Mouse (Mus musculus): ENCODE results near the gene Metap1d. TPM values are rescaled to one million over a fixed set of nuclear protein-coding genes. Genes with fewer than 3 reads are reported as not detected.

Gene Metap1d
- polyA plus RNA-seq, 1 experiment = 1.4 TPM

DNA sequence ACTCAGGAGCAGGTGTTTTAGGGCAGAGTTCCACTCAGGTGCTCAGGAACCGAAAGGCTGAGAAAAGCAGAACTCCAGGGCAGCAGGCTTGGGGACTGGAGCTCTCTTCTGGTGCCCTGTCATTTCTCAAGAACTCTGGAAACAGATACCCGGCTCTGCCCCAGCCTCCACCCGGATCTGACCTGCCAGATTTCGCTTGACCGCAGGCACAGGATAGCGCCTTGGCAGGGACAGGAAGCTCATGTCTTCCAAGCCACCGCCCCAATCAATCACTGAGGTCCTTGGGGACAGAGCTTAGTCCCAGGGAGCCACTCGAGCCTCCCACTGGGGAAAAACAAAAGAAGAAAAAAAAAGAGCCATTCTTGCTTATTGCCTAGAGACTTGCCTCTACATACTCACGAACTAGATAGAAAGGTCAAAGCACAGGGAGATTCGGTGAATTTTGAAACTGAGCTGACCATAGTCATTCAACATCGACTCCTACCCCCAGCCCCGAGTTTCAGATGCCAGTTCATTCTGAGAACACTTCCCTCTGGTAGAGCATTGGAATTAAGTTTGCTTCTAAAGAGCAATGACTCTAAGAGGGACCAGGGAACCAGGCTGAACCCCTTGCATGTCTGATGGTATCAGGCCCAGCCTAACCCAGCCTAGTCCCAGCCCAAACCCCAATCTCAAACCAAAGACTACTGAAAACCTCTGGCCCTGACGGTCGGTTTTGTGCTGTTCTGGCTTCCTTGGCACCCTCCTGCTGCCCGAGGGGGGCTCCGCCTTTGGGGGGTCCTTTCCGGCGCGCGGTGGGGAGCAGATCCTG lies 81.4 kb downstream of the Metap1d start:
- peaks cover 13% of the 10 kb centered on the region for H3K4me1 ChIP-seq (ENCODE audit: control insufficient read depth)
- H3K36me3 ChIP-seq (ENCODE audit: control insufficient read depth) = no peaks in the 10 kb centered on the region
- no peak overlapping the region for H3K4me3 ChIP-seq (replicated peaks)
- peaks cover 100% of the 10 kb centered on the region for H3K27me3 ChIP-seq (ENCODE audit: control insufficient read depth)
- H3K9me3 ChIP-seq (ENCODE audit: control insufficient read depth, low read length) = peaks cover 21% of the 10 kb centered on the region; the same call in 1 of the 2 replicates
- no peak for TF ChIP-seq GATA1 (IDR thresholded peaks at IDR 0.05; ENCODE audit: low read length)

DNA sequence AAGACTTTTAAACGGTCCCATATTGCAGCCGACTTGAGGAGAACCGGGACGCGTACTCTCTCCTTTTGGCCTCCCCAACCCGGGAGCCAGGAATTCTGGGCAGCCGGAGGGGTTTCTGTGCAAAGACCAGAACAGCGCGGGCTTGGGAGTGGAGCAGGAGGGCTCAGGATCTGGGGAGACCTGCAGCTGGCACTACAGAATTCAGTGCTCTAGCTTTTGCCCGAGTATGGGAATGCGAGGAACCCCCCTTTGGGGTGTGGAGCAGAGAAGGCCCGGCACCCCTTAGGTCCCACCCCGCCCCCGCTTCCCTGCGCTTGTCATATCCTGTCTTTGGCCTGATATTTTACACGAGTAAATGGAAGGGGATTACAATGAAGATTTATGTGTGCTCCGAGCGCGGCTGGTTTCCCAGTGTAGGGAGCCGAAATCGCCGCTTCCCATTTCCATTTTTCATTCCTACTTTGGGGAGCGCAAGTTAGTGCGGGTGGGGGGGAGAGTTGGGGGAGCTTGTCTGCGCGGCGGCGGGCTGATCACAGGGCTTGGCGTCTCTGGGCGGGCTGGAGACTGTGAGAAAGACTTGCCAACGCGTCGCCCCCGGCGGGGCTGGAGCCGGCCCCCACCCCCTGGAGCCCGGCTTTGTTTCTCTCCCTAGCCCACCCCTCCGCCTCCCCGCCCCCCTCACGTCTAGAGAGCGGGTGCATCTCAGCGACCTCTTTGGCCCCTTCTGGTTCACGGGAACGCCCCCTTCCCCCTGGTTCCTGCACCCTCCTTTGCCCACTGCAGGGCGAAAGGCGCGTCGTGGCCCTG lies 87.7 kb downstream of the Metap1d start:
- Histone ChIP-seq H3K4me3 (replicated peaks) (no peak overlapping the region), H3K27me3 (ENCODE audit: control insufficient read depth) (peaks cover 100% of the 10 kb centered on the region), H3K9me3 (ENCODE audit: control insufficient read depth, low read length) (peaks cover 36% of the 10 kb centered on the region), H3K36me3 (ENCODE audit: control insufficient read depth) (no peaks in the 10 kb centered on the region), H3K4me1 (ENCODE audit: control insufficient read depth) (peaks cover 16% of the 10 kb centered on the region)
- TF ChIP-seq GATA1 (IDR thresholded peaks at IDR 0.05; ENCODE audit: low read length) (no peak), TAL1 (IDR thresholded peaks at IDR 0.05; ENCODE audit: low read length) (no peak)

DNA sequence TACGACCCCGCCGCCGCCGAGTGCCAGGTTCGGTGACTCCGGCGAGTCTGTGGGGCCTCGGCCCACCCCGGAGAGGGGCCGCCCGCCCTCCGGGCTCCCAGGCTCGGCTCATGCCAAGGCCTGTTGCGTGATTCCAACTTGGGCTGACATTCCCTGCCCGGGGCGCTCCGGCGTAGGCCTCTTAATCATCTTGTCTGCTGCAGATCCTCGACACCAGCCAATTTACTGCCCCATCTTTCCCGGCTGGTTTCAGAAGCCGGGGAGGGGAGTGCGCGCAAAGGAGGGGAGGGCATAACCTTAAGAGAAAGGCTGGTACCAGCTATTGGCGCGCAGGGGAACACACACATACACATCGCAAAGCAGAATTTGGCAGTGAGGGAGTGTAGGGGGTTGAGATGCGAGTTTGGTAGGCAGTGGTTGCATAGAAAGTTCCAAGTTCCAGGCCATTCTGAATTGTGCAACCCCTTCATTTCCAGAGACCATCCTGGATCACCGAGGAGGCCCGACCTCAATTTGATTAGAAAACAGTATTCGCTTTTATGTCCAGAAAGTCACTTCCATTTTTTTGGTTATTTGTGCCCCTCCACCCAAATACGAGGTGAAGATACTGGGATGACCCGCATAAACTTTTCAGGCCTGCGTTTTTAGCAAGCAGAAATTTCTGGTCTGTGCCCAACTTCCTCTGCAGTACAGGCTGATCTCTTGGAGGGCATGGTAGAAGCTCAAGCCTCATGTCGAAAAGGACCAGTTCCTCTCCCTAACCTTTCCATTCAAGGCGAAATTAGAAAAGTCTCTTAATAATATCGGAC lies 88.5 kb downstream of the Metap1d start:
- peaks cover 24% of the 10 kb centered on the region for H3K4me1 ChIP-seq (ENCODE audit: control insufficient read depth)

DNA sequence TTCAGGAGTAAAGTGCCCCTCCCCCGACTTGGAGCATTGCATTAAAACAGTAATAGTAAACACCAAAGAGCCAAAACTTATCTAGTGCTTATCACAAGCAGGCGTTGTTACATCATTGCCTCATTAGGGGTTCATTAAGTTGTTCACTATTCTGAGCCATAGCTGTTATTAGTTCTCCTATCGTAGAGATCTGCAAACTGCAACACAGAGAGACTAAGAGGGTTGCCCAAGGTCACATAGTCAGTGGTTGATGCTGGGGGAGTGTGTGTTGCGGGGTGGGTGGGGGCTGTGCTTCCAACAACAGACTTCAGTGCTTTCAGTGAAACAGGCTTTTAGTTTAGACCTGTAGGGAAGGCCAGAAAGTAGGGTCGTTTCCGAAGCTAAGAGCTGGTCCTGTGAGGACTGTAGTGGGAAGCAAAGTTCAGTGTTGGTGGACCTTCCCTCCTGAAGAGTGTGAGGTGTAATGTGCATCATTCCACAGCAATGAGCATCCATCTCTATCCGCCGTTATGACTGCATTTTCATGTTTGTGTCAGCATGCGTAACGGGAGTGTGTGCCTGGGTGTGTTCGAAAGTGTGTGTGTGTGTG lies 89.2 kb downstream of the Metap1d start:
- no peak overlapping the region for H3K4me3 ChIP-seq (replicated peaks)
- peaks cover 47% of the 10 kb centered on the region for H3K9me3 ChIP-seq (ENCODE audit: control insufficient read depth, low read length)
- H3K36me3 ChIP-seq (ENCODE audit: control insufficient read depth) = no peaks in the 10 kb centered on the region
- H3K27me3 ChIP-seq (ENCODE audit: control insufficient read depth) = peaks cover 100% of the 10 kb centered on the region
- no peak for TF ChIP-seq TAL1 (IDR thresholded peaks at IDR 0.05; ENCODE audit: low read length)
- TF ChIP-seq GATA1 (IDR thresholded peaks at IDR 0.05; ENCODE audit: low read length) = no peak
- H3K4me1 ChIP-seq (ENCODE audit: control insufficient read depth) = peaks cover 26% of the 10 kb centered on the region

More for the DNA sequence above, 88.5 kb downstream of the Metap1d start:
- no peak overlapping the region for H3K4me3 ChIP-seq (replicated peaks)
- H3K36me3 ChIP-seq (ENCODE audit: control insufficient read depth) = no peaks in the 10 kb centered on the region
- peaks cover 100% of the 10 kb centered on the region for H3K27me3 ChIP-seq (ENCODE audit: control insufficient read depth)
- H3K9me3 ChIP-seq (ENCODE audit: control insufficient read depth, low read length) = peaks cover 44% of the 10 kb centered on the region
- TF ChIP-seq TAL1 (IDR thresholded peaks at IDR 0.05; ENCODE audit: low read length) = no peak
- TF ChIP-seq GATA1 (IDR thresholded peaks at IDR 0.05; ENCODE audit: low read length) = no peak

DNA sequence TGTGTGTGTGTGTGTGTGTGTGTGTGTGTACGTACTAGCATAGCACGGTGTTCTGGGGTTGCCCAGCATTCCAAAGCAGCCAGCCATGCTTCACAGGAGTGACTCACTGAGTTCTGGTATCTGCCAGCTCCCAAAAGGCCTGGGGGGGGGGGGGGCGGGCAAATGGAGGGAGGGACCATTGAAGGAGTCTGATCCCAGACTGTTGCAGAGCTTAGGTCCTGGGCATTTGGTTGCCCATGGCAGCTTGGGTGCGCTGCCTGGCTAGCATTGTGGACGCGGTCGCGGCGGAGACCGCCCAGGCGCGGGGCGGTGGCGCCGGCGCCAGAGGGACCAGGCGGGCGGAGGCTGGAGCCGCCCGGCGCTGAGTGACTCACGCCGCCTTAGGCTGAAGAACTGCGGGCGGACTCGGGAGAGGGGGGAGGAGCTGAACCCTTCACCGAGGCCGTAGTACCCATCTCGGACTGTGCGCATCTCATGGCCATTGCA lies 89.8 kb downstream of the Metap1d start:
- peaks cover 26% of the 10 kb centered on the region for H3K4me1 ChIP-seq (ENCODE audit: control insufficient read depth)
- H3K27me3 ChIP-seq (ENCODE audit: control insufficient read depth) = peaks cover 99% of the 10 kb centered on the region
- no peak overlapping the region for H3K4me3 ChIP-seq (replicated peaks)
- peaks cover 47% of the 10 kb centered on the region for H3K9me3 ChIP-seq (ENCODE audit: control insufficient read depth, low read length)
- H3K36me3 ChIP-seq (ENCODE audit: control insufficient read depth) = no peaks in the 10 kb centered on the region
- TF ChIP-seq TAL1 (IDR thresholded peaks at IDR 0.05; ENCODE audit: low read length) = no peak
- no peak for TF ChIP-seq GATA1 (IDR thresholded peaks at IDR 0.05; ENCODE audit: low read length)

DNA sequence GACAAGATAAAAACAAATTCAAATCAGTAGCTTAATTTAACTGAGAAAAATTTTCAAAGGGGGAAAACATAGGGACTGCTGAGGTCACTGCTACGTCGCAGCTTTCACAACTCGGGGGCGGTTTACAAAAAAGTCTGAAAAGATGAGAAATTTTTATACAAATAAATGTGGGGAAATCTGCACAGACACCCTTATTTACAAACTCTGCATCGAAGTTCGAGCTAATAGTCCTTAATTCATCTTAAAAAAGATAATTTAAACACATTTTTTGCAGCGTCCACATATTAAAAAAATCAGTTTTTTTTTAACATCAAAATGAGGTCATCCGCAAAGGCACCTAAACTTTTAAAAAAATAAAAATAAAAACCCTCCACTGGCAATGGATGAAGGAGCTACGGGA lies 90.5 kb downstream of the Metap1d start:
- Histone ChIP-seq H3K4me3 (replicated peaks) (no peak overlapping the region), H3K4me1 (ENCODE audit: control insufficient read depth) (peaks cover 26% of the 10 kb centered on the region), H3K9me3 (ENCODE audit: control insufficient read depth, low read length) (peaks cover 47% of the 10 kb centered on the region), H3K36me3 (ENCODE audit: control insufficient read depth) (no peaks in the 10 kb centered on the region), H3K27me3 (ENCODE audit: control insufficient read depth) (peaks cover 99% of the 10 kb centered on the region)
- no peak for TF ChIP-seq GATA1 (IDR thresholded peaks at IDR 0.05; ENCODE audit: low read length)
- TF ChIP-seq TAL1 (IDR thresholded peaks at IDR 0.05; ENCODE audit: low read length) = no peak

DNA sequence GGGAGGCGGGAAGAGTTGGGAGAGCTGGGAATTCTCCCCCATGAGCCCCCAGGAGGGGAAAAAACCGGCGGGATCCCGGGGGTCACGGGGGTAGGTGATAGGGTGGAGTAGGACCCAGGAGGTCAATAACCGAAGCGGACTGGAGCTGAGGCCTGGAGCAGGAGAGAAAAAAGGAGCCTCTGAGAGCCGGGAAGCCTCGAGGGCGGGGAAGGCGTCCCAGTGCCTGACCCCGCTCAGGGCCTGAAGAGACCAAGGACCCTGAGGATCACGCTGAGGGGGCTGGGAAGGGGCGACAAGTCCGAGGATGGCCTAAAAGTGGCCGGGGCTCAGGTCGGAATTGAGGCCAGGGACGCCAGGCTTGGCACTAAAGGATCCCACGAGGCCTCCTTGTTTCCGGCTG lies 90.9 kb downstream of the Metap1d start:
- peaks cover 45% of the 10 kb centered on the region for H3K9me3 ChIP-seq (ENCODE audit: control insufficient read depth, low read length)
- TF ChIP-seq TAL1 (IDR thresholded peaks at IDR 0.05; ENCODE audit: low read length) (no peak), GATA1 (IDR thresholded peaks at IDR 0.05; ENCODE audit: low read length) (no peak)
- no peak overlapping the region for H3K4me3 ChIP-seq (replicated peaks)
- H3K27me3 ChIP-seq (ENCODE audit: control insufficient read depth) = peaks cover 99% of the 10 kb centered on the region
- H3K4me1 ChIP-seq (ENCODE audit: control insufficient read depth) = peaks cover 24% of the 10 kb centered on the region
- H3K36me3 ChIP-seq (ENCODE audit: control insufficient read depth) = no peaks in the 10 kb centered on the region
